Mouse (Mus musculus): Measurements from ENCODE around the gene Sugp1.

GRCm38 (mm10) chr8:69995422-69995775 is 47.2 kb upstream of the Sugp1 start:
- TF ChIP-seq POLR2A (IDR thresholded peaks at IDR 0.05; ENCODE audit: low read depth, low read length) (no peak), CTCF (conservative IDR thresholded peaks at IDR 0.05; ENCODE audit: insufficient read depth, insufficient read length, low read depth, low read length) (no peak)
